Mouse (Mus musculus) heart, postnatal 0 days (tissue): ENCODE results near the gene Zfp704.

ENCODE experiments used
- CTCF ChIP-seq: IDR thresholded peaks from 2 replicates; pipeline ENCODE4 v1.5.1; 2016; ENCODE audit warnings: antibody characterized with exemption, control low read depth, low read depth
- EP300 ChIP-seq: IDR thresholded peaks from 2 replicates; pipeline ENCODE4 v1.6.1; 2016; ENCODE audit warnings: antibody characterized with exemption, low read depth

DNA sequence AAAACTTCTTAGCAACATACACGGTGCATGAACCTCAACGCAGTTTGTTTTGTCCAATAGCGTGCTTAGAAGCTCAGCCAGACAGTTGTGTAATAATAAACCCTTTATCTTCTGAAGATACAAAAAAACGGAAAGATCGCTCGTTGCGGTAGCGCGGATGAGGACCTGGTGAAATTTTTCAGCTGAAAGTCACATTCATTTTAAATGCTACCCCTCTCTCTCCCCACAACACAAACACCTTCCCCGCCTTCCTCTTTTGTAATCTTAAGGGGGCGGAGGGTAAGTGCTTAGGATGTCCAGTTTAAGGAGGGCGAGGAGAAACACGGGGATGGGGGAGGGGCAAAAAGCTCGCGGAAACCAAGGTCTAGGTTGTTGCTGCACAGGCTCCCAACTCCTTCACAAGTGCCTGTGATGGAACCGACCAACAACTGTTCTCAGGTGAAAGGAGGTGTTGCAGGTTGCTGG is 1.4 kb downstream of the Zfp704 start:
- no peak for TF ChIP-seq CTCF
- TF ChIP-seq EP300: no peak
